Mouse (Mus musculus): Measurements from ENCODE around the gene Ctnnbl1. TPM values are rescaled to one million over a fixed set of nuclear protein-coding genes. Genes with fewer than 3 reads are reported as not detected.

Gene Ctnnbl1
- polyA plus RNA-seq, 1 experiment from 2014 or later = 78.2 TPM

Other genes starting within 250 kb of the Ctnnbl1 start
- gene Nnat, start 177.3 kb upstream of the Ctnnbl1 start, polyA plus RNA-seq (2015; fragmentation: Nextera tagmentation; extraction: Ambion mirVana) = 5,254 and 7,174 TPM in 2 replicates
- 196 and 239 TPM in 2 replicates for gene Blcap, start 166.1 kb upstream of the Ctnnbl1 start, polyA plus RNA-seq (2015; fragmentation: Nextera tagmentation; extraction: Ambion mirVana)
- 5.3 and 6.6 TPM in 2 replicates for gene Vstm2l, start 177.3 kb downstream of the Ctnnbl1 start, polyA plus RNA-seq (2015; fragmentation: Nextera tagmentation; extraction: Ambion mirVana)